ENCODE assay signal across 22 mouse cellular contexts in genomic region chr10:17566975-17567374, GRCm38 (mm10).
A peak's percentile ranks its signal among the peaks of the same experiment; 100 is the strongest.
DNase-seq lines count a peak whose midpoint lies in the region; ATAC-seq and TF ChIP-seq lines count a peak whose summit lies in the region.
"Had no signal": no experiment of that assay in that cellular context is flagged by ENCODE, and none has a peak within 500 bp of the region (broad histone marks: within the 10 kb centered on the region; RNA-seq: fewer than 3 reads in every experiment).

No protein-coding gene starts in this region.

- H3K36me3 ChIP-seq in CH12.LX (replicated peaks in 1 of 2; ENCODE audit: control insufficient read depth in 1 of 2, insufficient read depth in 1 of 2, low read length in 1 of 2): no peaks in the 10 kb centered on the region
- H3K36me3 ChIP-seq in lung, postnatal 0 days (ENCODE audit: insufficient read depth, low read length): no peaks in the 10 kb centered on the region
- H3K36me3 ChIP-seq in splenic B cell, adult 2 months (ENCODE audit: control insufficient read depth, insufficient read depth, low read length, poor library complexity, severe bottlenecking): no peaks in the 10 kb centered on the region
- H3K36me3 ChIP-seq: embryonic facial prominence, embryonic 10.5 days; hindbrain, embryonic 12.5 days; limb, embryonic 15.5 days; liver, embryonic 15.5 days had no signal

- in situ Hi-C loops in CH12.LX (cut with MboI; ENCODE audit: low pct_ligation_motif_present, low pct_unique_long_range_greater_than_20kb, low sequenced_read_pairs): no loop called here

- H3K4me2 ChIP-seq in CH12.LX (ENCODE audit: insufficient read depth, low read depth, poor library complexity, severe bottlenecking): peak overlapping the region; percentile 0; the same call in 1 of the 2 replicates
- no peak overlapping the region for H3K4me2 ChIP-seq in lung, postnatal 0 days (replicated peaks; ENCODE audit: low read depth, low read length)
- H3K4me2 ChIP-seq: hindbrain, embryonic 12.5 days; limb, embryonic 15.5 days; liver, embryonic 15.5 days; midbrain, embryonic 11.5 days had no signal

- no peaks in the 10 kb centered on the region for H3K27me3 ChIP-seq in CH12.LX (replicated peaks)
- H3K27me3 ChIP-seq in lung, postnatal 0 days (replicated peaks; ENCODE audit: insufficient read depth, low read length): no peaks in the 10 kb centered on the region
- no peaks in the 10 kb centered on the region for H3K27me3 ChIP-seq in splenic B cell, adult 2 months (ENCODE audit: control insufficient read depth, insufficient read depth, low read length, poor library complexity, severe bottlenecking)
- H3K27me3 ChIP-seq: hindbrain, embryonic 12.5 days; limb, embryonic 15.5 days; liver, embryonic 15.5 days had no signal

- ATAC-seq in lung, postnatal 0 days: peak; percentile 10; the same call in 1 of the 2 replicates
- ATAC-seq: forebrain, postnatal 0 days had no signal

- no peak overlapping the region for H3K4me3 ChIP-seq in CH12.LX (replicated peaks in 1 of 3; ENCODE audit: low read depth in 2 of 3, low read length in 2 of 3, poor library complexity in 1 of 3)
- no peak overlapping the region for H3K4me3 ChIP-seq in lung, postnatal 0 days (ENCODE audit: low read depth, low read length)
- H3K4me3 ChIP-seq: embryonic facial prominence, embryonic 10.5 days; heart, adult 2 months; hindbrain, embryonic 12.5 days; limb, embryonic 15.5 days; liver, embryonic 15.5 days had no signal

- H3K9ac ChIP-seq in CH12.LX (ENCODE audit: insufficient read depth, low read depth): no peak overlapping the region
- no peak overlapping the region for H3K9ac ChIP-seq in lung, postnatal 0 days (replicated peaks; ENCODE audit: low read depth)
- H3K9ac ChIP-seq: forebrain, postnatal 0 days; hindbrain, embryonic 12.5 days; limb, embryonic 15.5 days; liver, embryonic 15.5 days had no signal

- peaks cover 4% of the 10 kb centered on the region for H3K9me3 ChIP-seq in CH12.LX (replicated peaks; ENCODE audit: low read length)
- H3K9me3 ChIP-seq in lung, postnatal 0 days (ENCODE audit: low read length): no peaks in the 10 kb centered on the region
- H3K9me3 ChIP-seq: embryonic facial prominence, embryonic 10.5 days; hindbrain, embryonic 12.5 days; limb, embryonic 15.5 days; liver, embryonic 15.5 days had no signal

- WGBS in lung, postnatal 0 days: 46% methylated on average over 5 of the region's 5 CpGs

- no peak for TF ChIP-seq POLR2A in CH12.LX (IDR thresholded peaks at IDR 0.05; ENCODE audit: low read depth, low read length)

- no peak; the same call in 1 of the 2 replicates for TF ChIP-seq RAD21 in CH12.LX (IDR thresholded peaks at IDR 0.05; ENCODE audit: low read depth, low read length)

- peaks cover 6 to 27% of the 10 kb centered on the region in 2 experiments for H3K4me1 ChIP-seq in CH12.LX (ENCODE audit: control insufficient read depth in 1 of 2, insufficient read depth in 2 of 2)
- peaks cover 8% of the 10 kb centered on the region; the same call in 1 of the 2 replicates for H3K4me1 ChIP-seq in lung, postnatal 0 days (ENCODE audit: insufficient read depth, low read depth, low read length)
- H3K4me1 ChIP-seq: hindbrain, embryonic 12.5 days had no signal

- TF ChIP-seq CTCF in CH12.LX (conservative IDR thresholded peaks at IDR 0.05 in 1 of 2, IDR thresholded peaks at IDR 0.05 in 1 of 2; ENCODE audit: low read depth in 2 of 2, low read length in 2 of 2): no peak
- no peak for TF ChIP-seq CTCF in lung, postnatal 0 days (IDR thresholded peaks at IDR 0.05)

- H3K79me2 ChIP-seq in CH12.LX (replicated peaks; ENCODE audit: control insufficient read depth, extremely low read depth, insufficient read depth, poor library complexity, severe bottlenecking): no peaks in the 10 kb centered on the region

- dilution Hi-C loops in CH12.LX (cut with MboI; ENCODE audit: extremely low pct_ligation_motif_present, extremely low pct_unique_long_range_greater_than_20kb, low sequenced_read_pairs): no loop called here

- DNase-seq in lung, adult 18-20 months: peak; percentile 52 to 60
- DNase-seq in lung, postnatal 10 days: no peak
- peak; percentile 45 for DNase-seq in CH12.LX (ENCODE audit: extremely low read depth)
- peak; percentile 47 for DNase-seq in lung, postnatal 0 days (ENCODE audit: low spot score)
- peak; percentile 36 for DNase-seq in splenic B cell, adult 2 months (ENCODE audit: low read depth, low spot score)
- DNase-seq in layer of hippocampus, adult 18-20 months (ENCODE audit: low spot score in 2 of 2): no peak
- no peak for DNase-seq in gastrocnemius, adult 8-10 months (ENCODE audit: low spot score in 2 of 2)
- DNase-seq: adrenal gland, postnatal 25 days; cerebellum, adult 9-10 months; forebrain, postnatal 0 days; gastrocnemius, postnatal 36 days; heart, adult 2 months; kidney, adult 18-20 months; left cerebral cortex, postnatal 4 days; right cerebral cortex, postnatal 14 days; thymus, postnatal 36 days had no signal

- TF ChIP-seq EP300 in CH12.LX (IDR thresholded peaks at IDR 0.05; ENCODE audit: low read length): peak; percentile 77
- TF ChIP-seq EP300 in lung, postnatal 0 days (IDR thresholded peaks at IDR 0.05): no peak

- H3K27ac ChIP-seq in CH12.LX (ENCODE audit: insufficient read depth, low read depth): peak overlapping the region; percentile 34; the same call in 1 of the 2 replicates
- H3K27ac ChIP-seq in lung, postnatal 0 days (ENCODE audit: low read length): peak overlapping the region; percentile 47; the same call in 1 of the 2 replicates
- H3K27ac ChIP-seq: embryonic facial prominence, embryonic 10.5 days; heart, adult 2 months; hindbrain, embryonic 12.5 days; kidney, postnatal 0 days; limb, embryonic 15.5 days; liver, embryonic 15.5 days had no signal

TF ChIP-seq in CH12.LX, 34 proteins besides CTCF, POLR2A, EP300 and RAD21:
- TF ChIP-seq CHD1 (IDR thresholded peaks at IDR 0.05; ENCODE audit: low read depth, low read length) (no peak), PAX5 (IDR thresholded peaks at IDR 0.05; ENCODE audit: low read length) (no peak), TBP (conservative IDR thresholded peaks at IDR 0.05; ENCODE audit: low read depth, low read length) (no peak), USF1 (IDR thresholded peaks at IDR 0.05; ENCODE audit: low read depth, low read length) (no peak), MYC (IDR thresholded peaks at IDR 0.05; ENCODE audit: low read depth, low read length) (peak; percentile 53; the same call in 1 of the 2 replicates), ZC3H11A (IDR thresholded peaks at IDR 0.05; ENCODE audit: low read depth, low read length) (no peak), SMC3 (IDR thresholded peaks at IDR 0.05; ENCODE audit: low read depth, low read length) (no peak), NELFE (IDR thresholded peaks at IDR 0.05; ENCODE audit: low read depth, low read length) (no peak), NRF1 (IDR thresholded peaks at IDR 0.05; ENCODE audit: low read depth, low read length) (no peak), MAX (IDR thresholded peaks at IDR 0.05; ENCODE audit: low read length) (0 out of 2 replicates have a peak, but pooled peaks have one; percentile 37), ZKSCAN1 (IDR thresholded peaks at IDR 0.05; ENCODE audit: borderline replicate concordance, low read depth, low read length) (no peak), IRF4 (IDR thresholded peaks at IDR 0.05; ENCODE audit: low read depth, low read length) (peak; percentile 94), SIN3A (IDR thresholded peaks at IDR 0.05; ENCODE audit: low read length) (no peak), MEF2A (IDR thresholded peaks at IDR 0.05; ENCODE audit: borderline replicate concordance, low read depth, low read length) (peak; percentile 43; the same call in 1 of the 2 replicates), MAFK (IDR thresholded peaks at IDR 0.05; ENCODE audit: insufficient replicate concordance, low read length) (no peak), KAT2A (IDR thresholded peaks at IDR 0.05; ENCODE audit: insufficient replicate concordance, low read length) (no peak), MXI1 (IDR thresholded peaks at IDR 0.05; ENCODE audit: low read depth, low read length) (no peak), ZMIZ1 (IDR thresholded peaks at IDR 0.05; ENCODE audit: low read depth, low read length) (no peak), ZNF384 (IDR thresholded peaks at IDR 0.05; ENCODE audit: low read depth, low read length) (peak; percentile 80), GABPA (IDR thresholded peaks at IDR 0.05; ENCODE audit: insufficient replicate concordance, low read depth, low read length) (no peak), TCF12 (IDR thresholded peaks at IDR 0.05; ENCODE audit: low read depth, low read length) (0 out of 2 replicates have a peak, but pooled peaks have one; percentile 45), POLR2AphosphoS2 (IDR thresholded peaks at IDR 0.05; ENCODE audit: low read depth, low read length) (no peak), BHLHE40 (IDR thresholded peaks at IDR 0.05; ENCODE audit: low read depth, low read length) (peak; percentile 45; the same call in 1 of the 2 replicates), CHD2 (IDR thresholded peaks at IDR 0.05; ENCODE audit: low read length) (no peak), ELF1 (IDR thresholded peaks at IDR 0.05; ENCODE audit: low read depth, low read length) (no peak), ETS1 (conservative IDR thresholded peaks at IDR 0.05; ENCODE audit: low read depth, low read length) (0 out of 2 replicates have a peak, but pooled peaks have one; percentile 14), E2F4 (IDR thresholded peaks at IDR 0.05; ENCODE audit: insufficient replicate concordance, low read depth, low read length) (no peak), USF2 (conservative IDR thresholded peaks at IDR 0.05; ENCODE audit: low read depth, low read length) (no peak), HCFC1 (IDR thresholded peaks at IDR 0.05; ENCODE audit: low read depth, low read length) (no peak), MAZ (IDR thresholded peaks at IDR 0.05; ENCODE audit: low read depth, low read length) (no peak), UBTF (IDR thresholded peaks at IDR 0.05; ENCODE audit: low read depth, low read length) (no peak), RCOR1 (conservative IDR thresholded peaks at IDR 0.05; ENCODE audit: low read depth, low read length) (no peak), JUN (IDR thresholded peaks at IDR 0.05; ENCODE audit: insufficient read depth, low read depth, low read length) (peak; percentile 67), JUND (conservative IDR thresholded peaks at IDR 0.05; ENCODE audit: low read depth, low read length) (peak; percentile 79)
TF ChIP-seq in CH12.LX: peak in this region for 10.

Comparison
In these comparisons a context has a peak if more than half of its experiments do, and no peak if none do; other contexts are left out.
1. DNase-seq: peak in lung, adult 18-20 months (2 of 2), CH12.LX (single experiment), lung, postnatal 0 days (single experiment) and splenic B cell, adult 2 months (single experiment); none in lung, postnatal 10 days (single experiment), layer of hippocampus, adult 18-20 months (0 of 2) and gastrocnemius, adult 8-10 months (0 of 2).